Mouse (Mus musculus) forebrain, postnatal 0 days (tissue): Measurements from ENCODE around the gene Exosc5. TPM values are rescaled to one million over a fixed set of nuclear protein-coding genes. Genes with fewer than 3 reads are reported as not detected.

Source experiments
- ATAC-seq: fragments of 200-750 bp; cut with Nextera tagmentation; 2 replicates; pipeline ENCODE4 v1.8.0; 2017; ENCODE audit warnings: mild to moderate bottlenecking, moderate library complexity
- DNase-seq: peaks from one replicate; pipeline ENCODE4 v3.0.0-alpha.2; 2015
- H3K27ac ChIP-seq: fragments of 300-500 bp; sonication (generic); 2 replicates; pipeline ENCODE4 v1.5.1; 2014; ENCODE audit warnings: low read depth, mild to moderate bottlenecking, antibody characterized with exemption, low read length, moderate library complexity, mixed read lengths
- H3K27me3 ChIP-seq: fragments of 300-500 bp; sonication (generic); 2 replicates; pipeline ENCODE4 v1.6.1; 2014; ENCODE audit warnings: mild to moderate bottlenecking, low read length, mixed read lengths; ENCODE audit not compliant: insufficient read depth
- H3K36me3 ChIP-seq: fragments of 300-500 bp; sonication (generic); 2 replicates; pipeline ENCODE4 v1.6.1; 2014; ENCODE audit warnings: mild to moderate bottlenecking, moderate library complexity; ENCODE audit not compliant: insufficient read depth
- H3K4me1 ChIP-seq: fragments of 300-500 bp; sonication (generic); 2 replicates; pipeline ENCODE4 v1.6.1; 2014; ENCODE audit warnings: antibody characterized with exemption; ENCODE audit not compliant: insufficient read depth
- H3K4me2 ChIP-seq: fragments of 300-500 bp; sonication (generic); 2 replicates; pipeline ENCODE4 v1.6.1; 2014; ENCODE audit warnings: low read depth, mild to moderate bottlenecking, moderate library complexity
- H3K4me3 ChIP-seq: fragments of 300-500 bp; sonication (generic); 2 replicates; pipeline ENCODE4 v1.5.1; 2014; ENCODE audit warnings: low read depth, low read length, mixed read lengths
- H3K9ac ChIP-seq: fragments of 300-500 bp; sonication (generic); 2 replicates; pipeline ENCODE4 v1.6.1; 2014; ENCODE audit warnings: mild to moderate bottlenecking
- H3K9me3 ChIP-seq: fragments of 300-500 bp; sonication (generic); 2 replicates; pipeline ENCODE4 v1.6.1; 2016; ENCODE audit warnings: low read length
- CTCF ChIP-seq: sonication (generic); IDR thresholded peaks from 2 replicates; pipeline ENCODE4 v1.5.1; 2016; ENCODE audit warnings: antibody characterized with exemption, control low read depth, low read depth
- WGBS: fragments of 180-500 bp; shearing (Covaris S2); extraction: QIAGEN DNeasy Blood & Tissue Kit; methylation state at CpG from one replicate; pipeline ENCODE4 v1.1.7; 2014; 5-methylcytosine and 5-hydroxymethylcytosine counted together
- polyA plus RNA-seq: library from polyadenylated mRNA; unstranded; fragments of >200 nt; fragmentation: Nextera tagmentation; extraction: Ambion mirVana; gene quantifications from 2 replicates; pipeline ENCODE4 v1.2.1, GENCODE M21; 2015
- total RNA-seq: library from RNA; depleted of rRNA; stranded (reverse); fragments of >200 nt; gene quantifications from 2 replicates; pipeline ENCODE4 v1.2.3, GENCODE M21; 2014

The Exosc5 gene
- total and polyA plus RNA-seq, 2 experiments from 2014 or later: 22.9 to 35.2 TPM

DNA sequence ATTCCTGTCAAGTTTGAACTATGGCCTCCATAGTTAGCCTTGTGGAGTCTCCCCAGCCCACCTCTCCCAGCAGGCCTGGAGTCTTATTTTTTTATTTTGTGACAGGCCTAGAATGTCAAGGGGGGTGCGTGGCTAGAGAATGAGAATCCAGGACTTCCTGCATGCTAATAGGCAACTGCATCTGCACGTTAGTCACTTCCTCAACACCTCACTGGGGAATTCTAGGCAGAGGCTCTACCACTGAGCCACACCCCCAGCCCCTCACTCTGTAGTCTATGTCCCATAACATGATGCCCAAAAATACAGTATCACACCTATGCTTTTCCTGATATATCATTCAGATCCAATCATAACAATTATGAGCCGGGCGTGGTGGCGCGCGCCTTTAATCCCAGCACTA, 18.0 kb downstream of the Exosc5 start:
- Histone ChIP-seq H3K9me3 (no peaks in the 10 kb centered on the region), H3K27me3 (peaks cover 7% of the 10 kb centered on the region; the same call in 1 of the 2 replicates), H3K4me1 (peaks cover 16% of the 10 kb centered on the region), H3K4me2 (no peak overlapping the region), H3K9ac (no peak overlapping the region), H3K4me3 (no peak overlapping the region), H3K27ac (peak overlapping the region; percentile 74), H3K36me3 (no peaks in the 10 kb centered on the region)
- DNase-seq: no peak
- ATAC-seq: no peak
- 81% methylated on average over 7 of the region's 7 CpGs for WGBS
- no peak for TF ChIP-seq CTCF

DNA sequence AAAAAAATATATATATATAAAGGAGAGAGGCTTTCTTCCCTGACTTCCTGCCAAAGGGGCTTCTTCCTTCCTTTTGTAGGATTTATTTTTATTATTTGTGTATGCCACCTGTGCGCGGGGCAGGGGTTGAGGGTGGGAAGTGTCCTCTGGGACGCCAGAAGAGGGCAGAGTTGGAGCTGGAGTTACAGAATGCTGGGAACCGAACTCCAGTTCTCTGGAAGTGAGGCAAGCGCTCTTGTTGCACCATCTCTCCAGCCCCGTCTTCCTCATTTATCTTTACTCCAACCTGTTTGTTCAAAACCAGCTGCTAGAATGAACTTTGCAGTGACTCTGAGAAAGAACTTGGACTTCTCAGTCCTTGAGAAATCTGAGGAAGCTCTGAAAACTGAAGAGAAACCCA, 21.0 kb downstream of the Exosc5 start:
- Histone ChIP-seq H3K9me3 (no peaks in the 10 kb centered on the region), H3K27me3 (no peaks in the 10 kb centered on the region; the same call in 1 of the 2 replicates), H3K9ac (peak overlapping the region; percentile 63; the same call in 1 of the 2 replicates), H3K4me1 (peaks cover 16% of the 10 kb centered on the region), H3K4me2 (peak overlapping the region; percentile 49), H3K4me3 (peak overlapping the region; percentile 56), H3K36me3 (no peaks in the 10 kb centered on the region), H3K27ac (0 out of 2 replicates have a peak overlapping the region, but pooled peaks have one; percentile 91)
- WGBS: 12% methylated on average over 6 of the region's 6 CpGs
- DNase-seq: no peak
- ATAC-seq: no peak
- TF ChIP-seq CTCF: peak; percentile 24; the same call in 1 of the 2 replicates

DNA sequence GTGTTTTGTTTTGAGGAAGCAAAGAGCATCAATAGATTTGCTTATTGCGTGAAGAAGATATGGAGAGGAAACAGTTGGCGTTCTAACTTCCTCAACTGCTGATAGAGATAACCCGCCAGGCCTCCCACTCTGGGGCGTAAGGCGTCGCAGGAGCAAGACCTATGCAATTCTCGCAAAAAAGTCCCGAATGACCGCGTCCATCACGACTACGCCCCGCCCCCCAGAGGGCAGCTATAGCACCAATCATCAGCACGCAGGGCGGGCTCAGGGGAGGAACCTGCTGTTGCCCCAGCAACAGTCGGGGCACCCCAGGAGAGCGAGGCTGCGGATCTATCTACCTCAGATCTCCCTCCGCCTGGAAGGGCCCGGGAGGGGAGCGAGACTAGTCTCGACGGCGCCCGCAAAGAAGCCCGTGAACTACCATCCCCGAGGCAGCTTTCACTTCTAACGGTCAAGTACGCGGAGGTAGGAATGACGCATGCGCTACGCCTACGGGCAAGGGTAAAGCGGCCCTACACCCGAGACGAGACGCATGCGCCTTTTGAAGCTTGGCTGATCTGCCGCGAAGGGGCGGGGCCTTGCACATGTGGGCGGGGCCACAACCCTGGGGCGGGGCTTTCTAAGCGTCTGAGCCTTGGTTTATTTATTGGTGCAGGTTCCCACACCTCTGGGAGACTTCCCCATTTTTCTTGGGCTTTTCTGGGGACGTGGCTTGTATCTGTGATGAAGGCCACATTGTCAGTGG, 21.7 kb downstream of the Exosc5 start, which contains the start of gene B9d2:
B9d2 (plus strand) TSS at position 267 of the 745 bp plus-strand sequence.
- ATAC-seq (peak; percentile 96), DNase-seq (peak; percentile 96)
- H3K27me3 ChIP-seq: 0 out of 2 replicates have a peak, but pooled peaks cover under 1% of the 10 kb centered on the region
- H3K9ac ChIP-seq: peak within 1 kb of the TSS; percentile 63
- H3K27ac ChIP-seq: peak within 1 kb of the TSS; percentile 91
- H3K9me3 ChIP-seq: no peaks in the 10 kb centered on the region
- WGBS: under 1% methylated on average over 46 of the region's 46 CpGs
- H3K4me3 ChIP-seq: peak within 1 kb of the TSS; percentile 56
- H3K4me1 ChIP-seq: peaks cover 16% of the 10 kb centered on the region
- H3K4me2 ChIP-seq: peak within 1 kb of the TSS; percentile 49
- no peaks in the 10 kb centered on the region for H3K36me3 ChIP-seq
- TF ChIP-seq CTCF: peak; percentile 37

DNA sequence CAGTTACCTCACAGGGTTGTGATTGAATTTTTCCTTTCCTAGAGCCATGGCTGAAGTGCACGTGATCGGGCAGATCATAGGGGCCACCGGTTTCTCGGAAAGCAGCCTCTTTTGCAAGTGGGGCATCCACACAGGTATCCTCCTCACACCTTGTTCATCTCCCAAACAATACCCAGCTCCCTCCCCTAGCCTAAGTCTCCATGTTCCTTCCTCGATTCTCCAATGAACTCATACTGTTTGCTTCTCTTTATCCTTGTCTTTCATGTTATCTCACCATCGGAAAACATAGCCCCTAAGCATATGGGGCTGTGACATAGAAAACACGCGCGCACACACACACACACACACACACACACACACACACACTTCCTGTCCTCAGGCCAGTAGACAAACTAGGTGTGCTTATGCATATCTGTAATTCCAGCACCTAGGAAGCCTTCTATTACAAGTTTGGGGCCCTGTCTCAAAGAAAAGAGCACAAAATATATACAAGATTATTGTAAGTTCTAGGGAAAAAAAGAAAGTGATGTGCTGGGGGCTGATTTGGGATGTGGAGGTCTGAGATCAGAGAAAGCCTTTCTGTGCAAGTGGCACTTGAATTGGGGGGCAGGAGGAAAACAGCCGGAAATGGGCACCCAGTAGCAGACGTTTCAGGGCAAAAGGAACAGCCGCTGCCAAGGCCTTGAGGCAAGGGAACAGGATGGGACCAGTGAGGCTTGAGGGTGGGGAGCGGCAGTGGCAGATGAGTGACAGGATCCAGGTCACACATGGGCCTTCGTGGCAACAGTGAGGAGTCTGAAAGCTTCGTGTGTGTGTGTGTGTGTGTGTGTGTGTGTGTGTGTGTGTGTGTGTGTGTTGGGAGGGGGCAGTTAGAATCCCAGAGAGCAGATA, 22.6 kb downstream of the Exosc5 start:
- 63% methylated on average over 15 of the region's 15 CpGs for WGBS
- peak overlapping the region; percentile 49 for H3K4me2 ChIP-seq
- H3K36me3 ChIP-seq: no peaks in the 10 kb centered on the region
- ATAC-seq (no peak), DNase-seq (no peak)
- peaks cover 16% of the 10 kb centered on the region for H3K4me1 ChIP-seq
- TF ChIP-seq CTCF: no peak
- peak overlapping the region; percentile 91; the same call in 1 of the 2 replicates for H3K27ac ChIP-seq
- peak overlapping the region; percentile 56 for H3K4me3 ChIP-seq
- H3K27me3 ChIP-seq: peaks cover 9% of the 10 kb centered on the region
- H3K9me3 ChIP-seq: no peaks in the 10 kb centered on the region
- H3K9ac ChIP-seq: peak overlapping the region; percentile 63

DNA sequence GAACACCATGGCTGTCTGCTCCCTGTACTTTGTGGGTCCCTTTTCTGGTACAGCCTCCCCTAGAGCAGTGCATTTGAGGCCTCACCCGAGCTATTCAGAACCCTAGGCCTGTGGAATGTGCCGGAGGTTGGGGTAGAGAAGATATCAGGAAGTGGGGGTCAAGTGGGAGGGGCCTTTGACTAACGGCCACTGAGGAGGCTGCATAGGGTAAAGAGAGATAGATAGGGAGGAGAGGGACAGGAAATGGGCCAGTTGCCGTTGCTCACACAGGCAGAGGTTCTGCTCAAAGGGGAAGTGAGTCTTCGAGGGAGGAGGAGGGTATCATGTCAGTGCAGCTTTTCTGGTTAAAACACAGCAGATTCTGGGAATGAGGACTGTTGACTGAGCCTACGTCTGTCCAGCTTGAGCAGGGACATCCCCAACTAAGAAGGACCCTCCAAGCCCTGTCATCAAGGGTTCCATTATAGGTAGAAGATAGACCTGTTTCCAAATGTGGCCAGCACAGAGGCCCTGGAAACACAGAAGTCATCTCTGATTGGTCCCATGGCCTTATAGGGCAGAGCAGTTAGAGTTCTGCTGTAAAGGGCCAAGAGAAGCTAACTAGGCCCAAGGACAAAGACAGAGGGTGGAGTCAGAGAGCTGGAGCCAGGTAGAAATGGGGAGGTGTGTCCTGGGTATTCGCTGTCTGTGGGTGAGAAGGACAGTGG, 24.7 kb downstream of the Exosc5 start:
- WGBS: 79% methylated on average over 7 of the region's 7 CpGs
- Histone ChIP-seq H3K4me2 (no peak overlapping the region), H3K36me3 (no peaks in the 10 kb centered on the region), H3K9me3 (no peaks in the 10 kb centered on the region), H3K4me3 (no peak overlapping the region), H3K27me3 (peaks cover 29% of the 10 kb centered on the region), H3K4me1 (peaks cover 15% of the 10 kb centered on the region), H3K27ac (no peak overlapping the region), H3K9ac (no peak overlapping the region)
- TF ChIP-seq CTCF: no peak
- no peak for DNase-seq
- no peak for ATAC-seq

- peaks cover 38% of the 10 kb centered on the region for H3K27me3 ChIP-seq
- no peak overlapping the region for H3K9ac ChIP-seq
- no peak overlapping the region for H3K4me2 ChIP-seq
- no peak overlapping the region for H3K4me3 ChIP-seq
- DNase-seq (no peak), ATAC-seq (no peak)
- 84% methylated on average over 6 of the region's 6 CpGs for WGBS
- no peak overlapping the region for H3K27ac ChIP-seq
- no peak for TF ChIP-seq CTCF
- no peaks in the 10 kb centered on the region for H3K9me3 ChIP-seq
- H3K36me3 ChIP-seq: no peaks in the 10 kb centered on the region
- peaks cover 18% of the 10 kb centered on the region for H3K4me1 ChIP-seq
Measured at GRCm38 (mm10) chr7:25684659-25685058, 25.7 kb downstream of the Exosc5 start.
